Mouse (Mus musculus) layer of hippocampus, adult 18-20 months (tissue): ENCODE results near the gene Rere. TPM values are rescaled to one million over a fixed set of nuclear protein-coding genes. Genes with fewer than 3 reads are reported as not detected.
"Not testable (repeated sequence)": the region's sequence is repeated elsewhere in the genome, so short reads cannot be mapped to it uniquely, and the experiment has no call there.

Source experiments
- DNase-seq, 2 experiments: peaks; one replicate each; pipeline ENCODE4 v3.0.0; 2022; ENCODE audit warnings: low spot score in 2 of 2
- total RNA-seq, 2 experiments: library from RNA; stranded (reverse); gene quantifications; 2 replicates each; pipeline ENCODE4 v1.2.3; 2021

Gene Rere
- total RNA-seq, 2 experiments from 2014 or later, result 128 to 139 TPM

GRCm38 (mm10) chr4:150595071-150595470 lies 313.6 kb downstream of the Rere start:
- DNase-seq, result no peak

DNA sequence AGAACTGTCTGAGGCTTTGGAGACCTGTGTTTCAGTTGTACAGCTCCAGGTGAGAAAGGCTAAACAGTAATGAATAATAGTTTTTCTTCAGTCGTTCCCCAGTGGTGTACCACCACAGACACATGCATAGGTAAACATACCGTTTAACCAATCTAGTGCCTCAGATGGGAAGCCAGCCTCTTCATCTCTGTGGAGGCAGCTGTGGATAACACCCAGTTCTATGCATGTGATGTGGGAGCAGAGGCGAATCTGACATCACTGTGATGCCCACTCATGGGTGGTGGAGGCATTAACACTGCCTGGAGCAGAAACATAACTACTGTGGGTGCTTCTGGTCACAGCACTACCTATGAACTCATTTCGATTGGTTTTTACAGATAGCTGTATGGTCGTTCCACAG lies 314.5 kb downstream of the Rere start:
- no peak for DNase-seq

- DNase-seq, result no peak
Observed at GRCm38 (mm10) chr4:150598686-150599085, 317.2 kb downstream of the Rere start.

DNA sequence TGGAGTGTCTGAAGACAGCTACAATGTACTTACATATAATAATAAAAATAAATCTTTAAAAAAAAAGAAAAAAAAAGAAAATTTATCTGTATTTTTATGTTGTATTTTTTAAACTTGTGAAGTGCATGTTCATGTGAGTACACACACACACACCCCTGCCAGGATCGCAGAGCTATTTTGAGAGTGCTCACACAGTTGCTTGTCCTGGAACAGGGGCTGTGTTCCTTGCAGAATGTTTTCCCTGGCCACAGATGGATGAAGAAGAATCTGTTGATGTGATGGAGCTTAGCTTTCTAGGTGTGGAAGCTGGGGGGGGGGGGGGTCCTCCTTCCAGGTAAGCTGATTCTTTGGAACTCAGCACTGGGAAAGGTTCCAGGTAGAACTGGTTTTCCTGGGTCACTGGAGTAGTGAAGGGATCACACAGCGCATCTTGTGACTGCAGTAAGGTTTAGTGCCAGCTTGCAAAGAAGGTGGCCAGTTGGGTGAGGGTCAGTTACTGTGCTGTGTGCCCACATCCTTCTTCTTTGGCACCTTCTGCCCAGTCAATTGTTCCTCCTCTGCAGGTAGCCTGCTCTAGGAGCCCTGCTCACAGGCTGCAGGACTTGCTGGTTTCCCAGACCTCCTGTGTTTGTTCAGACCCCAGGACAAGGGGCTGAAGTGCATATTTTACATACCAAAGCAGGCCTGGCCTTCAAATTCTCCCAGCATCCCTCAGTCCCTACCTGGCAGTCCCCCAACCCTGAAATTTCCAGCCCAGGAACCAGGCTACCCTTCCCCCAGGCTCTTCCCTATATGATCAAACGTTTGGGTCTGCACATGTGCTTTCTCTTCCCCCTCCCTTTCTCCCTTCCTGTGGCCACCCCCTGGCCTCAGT lies 317.9 kb downstream of the Rere start:
- DNase-seq, result no peak

GRCm38 (mm10) chr4:150600503-150600902 lies 319.1 kb downstream of the Rere start:
- DNase-seq, result not testable (repeated sequence)

- no peak for DNase-seq
Observed at GRCm38 (mm10) chr4:150601489-150601888, 320.0 kb downstream of the Rere start.

DNA sequence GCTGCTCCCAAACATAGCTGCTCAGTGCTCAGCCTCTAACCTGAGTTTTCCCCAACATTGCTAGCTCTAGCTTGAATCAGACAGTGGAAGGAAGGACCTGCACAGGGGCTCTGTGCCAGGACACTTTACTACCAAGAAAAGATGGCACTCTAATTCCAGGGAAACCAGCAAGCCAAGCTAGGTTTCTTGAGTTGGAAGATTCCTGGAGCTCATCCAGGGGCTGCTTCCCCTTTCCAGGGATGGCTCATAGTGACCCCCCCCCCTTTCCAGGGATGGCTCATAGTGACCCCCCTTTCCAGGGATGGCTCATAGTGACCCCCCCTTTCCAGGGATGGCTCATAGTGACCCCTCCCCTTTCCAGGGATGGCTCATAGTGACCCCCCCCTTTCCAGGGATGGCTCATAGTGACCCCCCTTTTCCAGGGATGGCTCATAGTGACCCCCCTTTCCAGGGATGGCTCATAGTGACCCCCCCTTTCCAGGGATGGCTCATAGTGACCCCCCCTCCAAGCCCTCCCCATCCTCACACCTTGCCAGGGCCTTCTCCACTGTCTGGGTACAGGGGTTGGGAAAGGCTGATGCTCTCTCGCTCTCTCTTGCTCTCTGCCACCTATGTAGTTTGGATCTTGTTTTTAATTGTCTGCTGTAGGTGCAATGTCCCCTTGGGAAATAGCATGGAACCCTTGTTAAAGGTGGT lies 322.1 kb downstream of the Rere start:
- DNase-seq, result no peak

- DNase-seq, result no peak
Observed at GRCm38 (mm10) chr4:150605804-150606203, 324.4 kb downstream of the Rere start.

DNA sequence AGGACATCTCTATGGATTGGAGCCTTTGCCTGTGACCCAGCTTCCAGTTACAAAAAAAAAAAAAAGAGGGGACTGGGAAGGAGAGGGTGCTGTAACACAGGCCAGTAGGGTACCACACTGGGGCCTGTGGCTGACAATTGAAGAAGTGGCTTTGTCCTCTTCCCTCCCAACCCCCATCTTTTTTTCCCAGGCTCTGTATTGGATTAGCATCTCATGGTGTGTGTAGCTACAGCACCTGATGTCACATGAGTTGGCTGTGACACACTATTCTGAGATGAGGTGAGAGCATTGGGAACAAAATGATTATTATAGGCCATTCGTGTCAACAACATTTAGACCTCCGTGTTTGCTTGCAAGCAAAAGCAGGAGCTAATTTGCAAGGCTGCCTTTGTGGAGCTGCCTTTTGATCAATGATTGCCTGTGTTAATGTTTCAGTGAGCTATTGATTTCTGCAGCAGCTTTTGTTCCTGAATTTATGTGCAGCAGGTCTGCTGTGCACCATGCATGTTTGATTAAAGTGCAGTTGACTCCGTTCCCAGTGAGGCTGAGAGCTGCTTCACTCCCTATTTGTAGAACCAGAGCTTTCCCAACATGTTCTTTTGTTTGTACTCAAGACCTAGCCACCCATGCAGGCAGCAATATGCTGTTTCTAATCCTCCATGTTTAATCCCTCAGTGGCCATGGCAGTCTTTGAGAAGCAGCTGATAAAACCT lies 325.2 kb downstream of the Rere start:
- DNase-seq, result peak in 1 of 2 experiments; percentile 60

DNA sequence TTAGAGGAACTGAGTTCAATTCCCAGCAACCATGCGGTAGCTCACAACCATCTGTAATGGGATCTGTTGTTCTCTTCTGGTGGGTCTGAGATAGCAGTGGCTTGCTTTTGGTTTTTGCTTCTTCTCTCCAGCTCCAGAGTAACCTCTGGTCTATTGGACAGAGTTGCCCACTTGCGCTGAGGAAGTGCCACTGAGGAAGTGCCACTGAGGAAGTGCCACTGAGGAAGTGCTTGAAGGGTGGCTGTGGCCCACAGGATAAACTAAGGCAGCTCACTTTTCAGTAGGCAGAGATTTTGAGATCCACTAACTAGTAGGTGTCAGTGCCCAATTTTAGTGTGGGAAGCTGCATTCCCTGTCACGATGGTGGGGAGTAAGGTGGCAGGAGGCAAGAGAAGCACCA lies 327.2 kb downstream of the Rere start:
- DNase-seq, result no peak

DNA sequence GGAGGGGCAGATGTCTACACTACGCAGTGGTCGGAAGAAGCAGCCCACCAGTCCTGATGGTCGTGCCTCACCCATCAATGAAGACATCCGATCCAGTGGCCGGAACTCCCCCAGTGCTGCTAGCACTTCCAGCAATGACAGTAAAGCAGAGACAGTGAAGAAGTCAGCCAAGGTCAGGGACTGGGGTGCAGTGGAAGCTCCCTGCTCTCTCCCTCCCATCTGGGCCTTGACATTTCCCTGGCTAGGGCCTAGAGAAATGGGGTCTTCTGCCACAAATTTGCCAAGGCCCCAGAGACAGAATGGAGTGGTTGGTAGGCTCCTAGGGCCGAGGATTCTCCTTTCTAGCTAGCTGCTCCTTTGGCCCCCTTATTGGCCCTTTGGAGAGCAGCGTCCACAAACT lies 332.3 kb downstream of the Rere start:
- no peak for DNase-seq

- DNase-seq, result no peak
Observed at GRCm38 (mm10) chr4:150615251-150616028, 334.0 kb downstream of the Rere start.

- no peak for DNase-seq
Observed at GRCm38 (mm10) chr4:150616029-150616420, 334.6 kb downstream of the Rere start.

- DNase-seq, result no peak
Observed at GRCm38 (mm10) chr4:150616841-150617240, 335.4 kb downstream of the Rere start.

- no peak for DNase-seq
Observed at GRCm38 (mm10) chr4:150619011-150619410, 337.6 kb downstream of the Rere start.

GRCm38 (mm10) chr4:150622641-150623040 lies 341.2 kb downstream of the Rere start:
- DNase-seq, result no peak

DNA sequence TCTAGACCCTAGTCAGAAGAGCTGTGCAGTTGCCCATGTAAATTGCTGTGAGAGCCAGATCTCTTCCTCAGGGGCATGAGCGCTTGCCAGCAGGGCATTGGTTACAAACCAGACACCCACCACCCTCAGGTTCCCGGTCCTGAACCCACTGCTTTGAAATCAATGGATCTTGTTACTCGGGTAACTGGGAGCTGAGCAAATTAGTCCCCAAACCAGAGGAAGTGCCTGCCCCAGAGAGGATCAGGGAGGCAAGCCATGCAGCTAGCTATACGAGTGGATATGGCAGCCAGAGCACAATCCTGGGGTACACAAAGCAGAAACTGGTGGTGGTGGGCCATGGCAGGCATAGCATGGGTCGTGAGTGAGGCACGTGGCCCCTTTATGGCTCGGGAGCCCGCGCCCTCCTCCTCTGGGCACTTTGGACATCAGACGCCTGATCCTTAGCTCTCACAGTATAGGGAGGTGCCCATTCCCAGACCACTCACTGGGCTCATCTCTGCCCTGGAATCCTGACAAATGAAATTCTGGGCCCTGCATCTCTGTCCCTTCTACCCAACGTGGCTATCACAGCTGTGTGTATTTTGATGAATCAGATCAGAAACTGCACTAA lies 342.9 kb downstream of the Rere start:
- DNase-seq, result no peak

DNA sequence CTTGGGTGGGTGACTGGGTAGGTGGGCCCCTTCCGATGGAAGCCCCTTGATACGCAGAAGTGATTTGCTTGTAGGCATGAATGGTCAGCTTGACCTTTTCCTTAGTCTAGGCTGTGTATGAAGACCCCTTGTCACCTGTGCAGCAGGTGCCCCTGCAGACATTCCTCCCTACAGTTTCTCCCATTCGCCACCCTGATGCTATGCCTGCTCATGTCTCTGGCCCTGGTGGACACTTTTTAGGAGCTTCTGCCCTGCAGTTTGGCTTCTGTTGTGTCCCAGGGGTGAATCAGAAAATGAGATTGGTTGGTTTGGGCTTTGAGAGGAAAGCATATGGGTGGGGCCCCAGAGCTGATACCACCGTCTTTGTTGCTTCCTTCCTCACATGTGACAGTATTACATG lies 343.5 kb downstream of the Rere start:
- DNase-seq, result no peak

GRCm38 (mm10) chr4:150625425-150625824 lies 344.0 kb downstream of the Rere start:
- peak in 1 of 2 experiments; percentile 69 for DNase-seq

- DNase-seq, result peak in 1 of 2 experiments; percentile 70
Observed at GRCm38 (mm10) chr4:150625951-150626732, 344.7 kb downstream of the Rere start.
